Mouse (Mus musculus) gastrocnemius, postnatal 36 days (tissue): Measurements from ENCODE around the gene Sod1. TPM values are rescaled to one million over a fixed set of nuclear protein-coding genes. Genes with fewer than 3 reads are reported as not detected.
"Not testable (repeated sequence)": the region's sequence is repeated elsewhere in the genome, so short reads cannot be mapped to it uniquely, and the experiment has no call there.

Experiments
- DNase-seq, 2 experiments: peaks; one replicate each; pipeline ENCODE4 v3.0.0; 2022
- intact Hi-C: fragments of 180-260 bp; cut with DNase I; formaldehyde crosslinking; loops from one replicate; pipeline ENCODE4 v1.15.1; 2025
- total RNA-seq, 2 experiments: library from RNA; stranded (reverse); gene quantifications; 2 replicates each; pipeline ENCODE4 v1.2.3; 2021

Gene Sod1
- total RNA-seq, 2 experiments from 2014 or later: 269 to 291 TPM

DNA sequence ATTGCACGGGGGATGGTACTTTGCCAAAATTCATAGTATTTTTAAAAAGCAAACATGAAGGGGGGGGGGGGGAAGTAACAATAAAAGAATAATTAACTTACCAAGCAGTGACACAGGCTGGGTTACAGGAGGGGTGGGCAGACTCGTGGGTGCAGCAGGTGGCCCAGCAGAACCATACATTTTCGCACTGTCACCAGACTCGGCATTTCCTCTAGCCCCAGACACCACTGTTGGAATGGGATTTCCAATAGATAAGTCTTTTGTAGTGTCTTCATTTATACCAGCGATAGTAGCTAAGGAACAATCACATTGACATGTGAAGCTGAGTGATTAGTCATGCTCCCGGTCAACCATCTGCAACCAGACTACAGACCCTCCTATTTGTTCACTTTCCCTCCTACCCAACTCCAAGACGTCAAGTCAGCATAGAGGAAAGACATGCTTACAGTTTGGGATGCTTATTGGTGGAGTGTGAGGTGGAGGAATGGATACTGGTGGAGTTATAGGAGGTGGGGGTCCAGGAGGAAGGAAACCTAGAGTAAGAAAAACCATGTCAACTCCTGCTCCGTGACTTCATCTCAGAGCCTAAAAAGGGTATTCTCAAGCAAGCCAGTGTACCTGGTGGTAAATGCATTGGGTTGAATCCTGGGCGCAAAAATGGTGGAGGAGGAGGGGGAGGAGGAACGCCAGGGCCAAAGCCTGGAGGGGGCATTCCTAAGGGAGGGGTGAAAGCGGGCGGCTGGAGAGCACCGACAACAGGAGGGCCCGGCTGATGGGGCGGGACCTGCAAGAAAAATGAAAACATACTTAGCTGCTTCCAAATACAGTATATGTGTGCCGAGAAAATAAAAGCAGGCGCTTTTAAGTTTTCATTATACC, 22.1 kb downstream of the Sod1 start:
- intact Hi-C loops: no loop called here
- DNase-seq: no peak

DNA sequence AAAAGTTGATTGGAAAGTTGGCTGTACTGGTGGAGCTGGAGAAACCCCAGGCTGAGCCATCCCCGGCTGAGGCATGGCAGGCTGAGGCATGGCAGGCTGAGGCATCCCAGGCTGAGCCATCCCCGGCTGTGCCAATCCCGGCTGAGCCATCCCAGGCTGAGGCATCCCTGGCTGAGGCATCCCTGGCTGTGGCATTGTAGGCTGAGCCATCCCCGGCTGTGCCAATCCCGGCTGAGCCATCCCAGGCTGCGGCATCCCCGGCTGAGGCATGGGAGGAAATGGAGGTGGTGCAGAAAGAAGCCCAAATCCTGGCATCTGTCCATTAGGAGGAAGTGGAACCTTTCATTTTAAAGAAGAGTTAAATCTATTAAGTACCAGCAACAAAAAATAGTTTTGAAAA, 29.5 kb downstream of the Sod1 start:
- DNase-seq: no peak
- intact Hi-C loops: no loop called here

DNA sequence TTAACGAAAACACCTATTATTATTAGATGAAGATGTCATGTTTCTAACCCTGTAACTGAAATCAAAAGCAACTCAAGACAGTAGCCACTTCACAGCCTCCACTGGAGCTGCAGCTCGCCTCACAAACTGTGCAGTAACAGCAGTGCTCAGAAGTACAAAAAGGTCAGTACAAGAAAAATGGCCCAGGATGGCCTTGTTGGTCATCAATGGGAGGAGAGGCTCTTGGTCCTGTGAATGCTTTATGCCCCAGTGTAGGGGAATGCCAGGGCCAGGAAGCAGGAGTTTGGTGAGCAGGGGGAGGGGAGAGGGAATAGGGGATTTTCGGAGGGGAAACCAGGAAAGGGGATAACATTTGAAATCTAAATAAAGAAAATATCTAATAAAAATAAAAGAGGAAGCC, 30.7 kb downstream of the Sod1 start:
- intact Hi-C loops, DNase-seq: not testable (repeated sequence)

- intact Hi-C loops: no loop called here
- DNase-seq: no peak
These were observed 32.0 kb downstream of the Sod1 start for GRCm38 (mm10) chr16:90252521-90252920.

GRCm38 (mm10) chr16:90258950-90259349, 38.4 kb downstream of the Sod1 start:
- intact Hi-C loops: no loop called here
- DNase-seq: no peak

GRCm38 (mm10) chr16:90259623-90260022, 39.1 kb downstream of the Sod1 start:
- DNase-seq: no peak
- intact Hi-C loops: no loop called here

DNA sequence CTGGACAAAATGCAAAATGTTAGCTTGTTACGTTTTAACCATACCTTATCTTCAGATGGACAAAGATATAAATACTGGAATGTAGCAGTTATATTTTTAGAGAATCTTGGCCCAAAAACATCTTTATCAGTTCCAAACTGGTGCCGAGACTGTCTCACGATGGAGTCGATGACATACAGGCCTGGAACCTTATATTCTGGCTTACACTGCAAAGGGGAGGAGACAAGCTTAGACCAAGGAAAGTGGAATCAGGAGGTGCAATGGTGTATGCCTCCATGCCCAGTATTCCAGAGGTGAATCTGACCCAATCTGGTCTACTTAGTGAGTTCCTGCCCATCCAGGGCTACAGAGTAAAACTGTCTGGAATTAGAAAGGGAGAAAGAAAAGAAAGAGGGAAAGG, 39.5 kb downstream of the Sod1 start:
- DNase-seq: no peak
- intact Hi-C loops: no loop called here

DNA sequence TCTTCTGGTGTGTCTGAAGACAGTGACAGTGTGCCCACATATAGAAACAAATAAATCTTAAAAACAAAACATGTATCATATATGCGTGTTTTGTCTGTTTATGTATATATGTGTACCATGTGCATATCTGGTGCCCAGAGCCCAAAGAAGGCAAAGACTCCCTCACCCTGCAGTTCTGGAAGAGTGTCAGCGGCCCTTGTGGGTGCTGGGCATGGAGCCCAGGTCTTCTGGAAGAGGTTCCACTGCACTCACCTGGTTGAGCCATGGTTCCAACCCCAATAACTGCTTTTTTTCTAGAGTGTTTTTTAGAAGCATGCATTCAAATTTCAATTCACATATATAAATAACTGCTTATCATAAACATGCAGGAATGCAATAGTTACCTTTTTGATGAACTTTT, 41.2 kb downstream of the Sod1 start:
- DNase-seq: no peak
- intact Hi-C loops: no loop called here

- DNase-seq: no peak
- intact Hi-C loops: no loop called here
These were observed 43.5 kb downstream of the Sod1 start for GRCm38 (mm10) chr16:90264021-90264420.

DNA sequence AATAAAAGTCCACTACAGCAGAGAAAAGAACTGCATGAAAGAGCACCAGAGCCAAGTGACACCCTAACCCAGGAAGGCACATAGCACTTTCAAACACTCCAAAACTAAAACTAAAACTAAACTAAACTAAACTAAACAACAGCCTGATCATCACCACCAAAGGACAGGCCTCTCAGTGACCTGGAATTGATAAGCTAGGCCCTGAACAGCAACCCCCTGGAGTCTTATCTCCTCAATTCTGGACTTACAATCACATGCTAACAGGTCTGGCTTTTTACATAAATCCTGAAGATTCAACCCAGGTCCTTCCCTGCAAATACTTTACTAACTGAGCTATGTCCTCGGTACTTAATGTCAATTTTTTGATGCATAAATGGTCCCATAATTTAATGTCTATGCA, 44.6 kb downstream of the Sod1 start:
- intact Hi-C loops: no loop called here

DNA sequence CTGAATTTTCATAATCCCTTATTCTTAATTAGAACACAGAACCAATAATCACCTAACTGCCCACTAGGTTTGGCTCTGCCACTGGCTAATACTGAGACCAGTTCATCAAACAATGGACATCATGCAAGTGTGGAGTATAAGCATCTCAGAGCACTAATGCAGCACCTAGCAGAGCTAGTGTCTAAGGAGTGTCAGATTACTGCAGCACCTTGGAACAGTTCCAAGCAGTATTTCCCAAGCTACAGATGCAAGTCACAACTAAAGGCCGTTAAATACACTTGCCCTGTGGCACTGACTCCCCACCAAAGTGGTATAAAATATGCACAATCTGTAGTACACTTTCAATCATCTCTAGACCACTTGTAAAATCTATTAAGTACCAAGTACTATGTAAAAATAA, 46.0 kb downstream of the Sod1 start:
- intact Hi-C loops: no loop called here
- no peak for DNase-seq

More for the DNA sequence above, 44.6 kb downstream of the Sod1 start:
- no peak for DNase-seq

DNA sequence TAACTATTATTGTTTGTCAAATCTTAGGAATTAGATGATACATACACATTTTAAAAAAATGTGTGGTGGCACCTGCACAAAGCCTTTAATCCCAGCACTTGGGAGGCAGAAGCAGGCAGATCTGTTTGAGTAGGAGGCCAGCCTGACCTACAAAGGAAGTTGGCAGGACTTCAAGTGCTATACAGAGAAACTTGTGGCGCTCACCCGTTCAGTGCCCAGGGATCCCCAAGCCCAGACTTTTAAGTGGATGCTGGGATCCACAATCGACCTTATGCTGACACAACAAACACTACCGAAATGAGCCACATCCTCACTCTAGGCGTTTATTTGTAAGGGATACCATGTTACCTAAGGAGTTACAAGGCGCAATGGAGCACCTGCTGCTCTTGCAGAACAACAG, 55.0 kb downstream of the Sod1 start:
- intact Hi-C loops: loop anchor here (10.0 kb wide), 1 partner anchor 51 kb away; the partner anchor contains the start of gene Sod1
- no peak for DNase-seq

Other genes starting within 250 kb of the Sod1 start
- gene Tiam1, start 77.0 kb upstream of the Sod1 start, total RNA-seq: 10 to 100 TPM in 1 of 2 experiments, 1 to 10 TPM in 1; 4.6 to 10.5 TPM
- 10 to 100 TPM; 15.0 to 17.4 TPM for gene Scaf4, start 63.7 kb downstream of the Sod1 start, total RNA-seq
- 1 to 10 TPM in 1 of 2 experiments, under 1 TPM in 1; 0.74 to 1.1 TPM for gene Hunk, start 165.3 kb downstream of the Sod1 start, total RNA-seq